Mouse (Mus musculus): ENCODE measurements around the gene Tmem198b. TPM values are rescaled to one million over a fixed set of nuclear protein-coding genes. Genes with fewer than 3 reads are reported as not detected.

Tmem198b gene
- total RNA-seq (2023): 10 to 100 TPM; 10.8 to 11.1 TPM

DNA sequence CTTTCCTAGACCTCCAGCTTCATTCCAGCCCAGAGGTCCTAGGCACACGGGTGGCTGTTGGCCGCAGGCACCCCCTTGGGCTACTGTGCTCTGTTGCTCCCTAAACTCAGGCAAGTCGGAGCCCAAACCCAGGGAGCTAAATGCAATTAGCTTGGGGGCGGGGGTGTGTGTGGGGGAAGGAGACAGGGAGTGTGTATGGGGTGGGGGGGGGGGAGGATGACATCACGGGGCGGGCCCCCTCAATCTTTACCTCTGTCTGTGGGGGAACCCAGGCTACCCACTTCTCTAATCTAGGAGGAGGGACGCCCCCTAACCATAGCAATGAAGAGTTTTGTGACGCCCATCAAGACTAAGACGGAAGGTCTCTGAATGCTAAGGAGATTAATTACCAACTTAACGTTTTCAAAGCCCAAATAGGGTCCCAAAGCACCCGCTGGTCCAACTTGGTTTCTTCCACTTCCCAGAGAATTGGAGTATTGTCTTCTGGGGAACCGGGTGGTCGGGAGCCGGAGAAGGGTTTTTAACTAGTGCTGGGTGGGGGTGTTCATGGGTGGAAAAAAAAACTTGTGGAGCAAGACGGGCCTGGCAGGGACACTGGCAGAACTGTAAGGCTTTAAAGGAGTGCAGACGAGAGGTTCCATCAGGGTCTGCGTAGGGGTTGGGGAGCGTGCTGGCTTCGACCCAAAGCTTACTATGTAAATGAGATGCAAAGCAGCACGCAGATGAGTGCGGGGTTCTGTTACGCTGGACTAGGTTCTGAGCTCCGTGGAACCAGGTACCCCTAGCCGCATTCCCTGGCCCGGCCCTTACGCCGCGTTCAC, at the start of gene Tmem198b:
Gene Tmem198b, minus strand, starts transcription at position 100 of the 821 bp plus-strand sequence.

DNA sequence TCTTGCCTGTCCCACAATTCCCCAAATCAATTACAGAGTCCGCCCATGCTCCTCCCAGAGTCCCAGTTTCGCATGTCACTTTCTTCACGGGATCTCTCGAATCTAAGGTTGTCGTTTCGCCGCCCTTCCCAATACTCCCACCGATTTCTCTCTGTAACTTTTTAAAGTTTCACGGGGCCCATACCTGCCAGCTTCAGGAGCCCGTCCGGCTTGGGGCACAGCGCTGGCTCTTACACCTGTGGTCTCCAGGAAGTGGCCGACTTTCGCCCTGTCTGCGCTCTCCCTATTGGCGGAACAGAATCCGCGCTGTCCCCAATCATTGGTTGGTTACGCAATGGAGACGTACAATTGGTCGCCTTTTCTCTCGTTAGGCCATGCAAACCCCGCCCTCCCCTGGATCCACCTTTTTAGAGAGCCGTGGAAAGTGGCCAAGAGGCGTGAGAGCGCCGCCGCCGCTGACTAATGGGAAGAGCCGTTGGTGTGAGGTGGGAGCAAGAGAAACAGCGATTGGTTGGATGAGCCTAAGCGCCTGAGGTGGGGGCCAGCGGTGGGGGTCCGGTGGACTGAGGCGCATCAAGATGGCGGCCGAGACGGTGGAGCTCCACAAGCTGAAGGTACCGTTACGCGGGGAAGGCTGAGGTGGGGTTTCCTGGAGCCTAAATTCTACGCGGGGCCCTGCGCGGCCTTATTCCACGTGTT, 17.3 kb upstream of the Tmem198b start, which contains the start of gene Ormdl2:
Gene Ormdl2, minus strand, starts transcription at position 288 of the 699 bp plus-strand sequence.

DNA sequence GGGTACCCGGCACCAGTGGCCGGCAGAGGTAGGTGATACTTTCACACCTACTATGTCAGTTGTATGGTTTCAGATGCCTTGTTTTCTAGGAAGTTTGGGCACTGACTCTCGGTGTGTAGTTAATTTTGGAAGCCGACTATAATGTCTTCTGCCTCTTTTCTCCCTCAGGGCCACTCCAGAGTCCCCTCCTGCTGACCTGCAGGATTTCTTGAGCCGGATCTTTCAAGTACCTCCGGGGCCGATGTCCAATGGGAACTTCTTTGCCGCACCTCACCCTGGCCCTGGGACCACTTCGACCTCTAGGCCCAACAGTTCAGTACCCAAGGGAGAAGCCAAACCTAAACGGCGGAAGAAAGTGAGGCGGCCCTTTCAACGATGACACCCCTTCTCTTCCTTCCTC, 12.9 kb upstream of the Tmem198b start, which contains the start of gene Sarnp:
Gene Sarnp, plus strand, starts transcription at position 301 of the 400 bp plus-strand sequence.

DNA sequence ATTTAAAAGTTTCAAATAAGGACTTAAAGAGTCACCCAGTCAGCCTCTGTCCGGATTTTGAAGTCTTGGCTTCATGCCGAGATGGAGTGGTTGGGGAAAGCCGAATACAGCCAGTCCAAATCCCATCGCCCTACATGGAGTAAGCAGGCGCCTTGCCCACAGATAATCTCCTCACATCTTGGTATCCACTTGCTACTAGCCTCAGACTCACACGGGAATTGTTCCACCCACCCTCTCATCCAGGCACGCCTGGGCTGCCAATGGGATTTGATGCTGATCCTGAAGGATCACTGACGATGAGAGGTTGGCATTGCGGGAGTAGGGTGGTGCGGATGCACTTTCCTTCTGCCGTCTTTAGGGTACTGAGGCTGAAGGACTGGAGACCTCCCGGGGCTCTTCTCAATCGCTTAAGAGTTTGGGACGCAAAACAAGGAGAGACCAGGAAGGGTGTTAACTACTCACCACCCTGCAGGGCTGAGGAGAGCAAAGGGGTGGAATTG, 349 bp downstream of the Tmem198b start, which contains the start of gene Dnajc14:
Gene Dnajc14, plus strand, starts transcription at position 292 of the 500 bp plus-strand sequence.

DNA sequence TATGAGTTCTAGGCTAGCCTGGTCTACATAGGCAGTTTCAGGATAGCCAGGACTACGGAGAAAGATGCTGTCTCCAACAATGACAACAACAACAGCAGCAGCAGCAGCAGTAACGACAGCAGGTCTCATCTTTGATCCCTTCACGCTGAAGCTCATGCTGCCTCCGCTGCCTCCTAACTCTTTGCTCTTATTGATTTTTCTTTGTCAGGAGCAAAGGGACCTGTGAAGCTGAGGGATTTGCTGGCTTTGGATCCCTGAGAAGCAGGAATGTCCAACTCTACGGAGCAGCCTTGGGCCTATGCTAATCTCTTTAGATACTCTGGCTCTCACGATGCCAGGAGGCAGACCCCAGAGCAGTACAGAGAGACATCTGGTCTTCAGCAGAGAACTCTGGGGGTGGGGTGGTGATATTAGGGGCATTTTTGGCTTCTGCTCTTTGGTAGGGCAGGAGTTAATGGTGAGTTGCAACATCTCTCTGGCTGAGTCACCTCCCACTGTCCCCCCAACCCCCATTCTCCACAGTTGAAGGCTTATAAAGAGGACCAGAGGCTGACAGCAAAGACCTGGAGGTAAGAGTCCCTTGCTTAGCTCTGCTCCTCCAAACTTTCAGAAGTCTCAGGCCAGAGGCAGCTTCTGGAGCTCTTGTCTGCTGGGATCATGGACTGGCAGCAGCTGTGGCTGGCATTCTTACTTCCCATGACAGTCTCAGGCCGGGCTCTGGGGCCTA, 13.6 kb downstream of the Tmem198b start, which contains the start of gene Mmp19:
Gene Mmp19, plus strand, starts transcription at position 513 of the 727 bp plus-strand sequence.

Other genes starting within 250 kb of the Tmem198b start
- gene Pa2g4, start 238.4 kb downstream of the Tmem198b start, total RNA-seq (2023): 10 to 100 TPM; 39.1 to 41.6 TPM
- gene Erbb3, start 214.7 kb downstream of the Tmem198b start, total RNA-seq (2023): 1 to 10 TPM; 1.7 TPM
- 100 to 1,000 TPM; 780 to 995 TPM for gene Rps26, start 177.6 kb downstream of the Tmem198b start, total RNA-seq (2023)
- under 1 TPM in 1 of 2 experiments, not detected in 1; 0.16 TPM for gene Ikzf4, start 158.4 kb downstream of the Tmem198b start, total RNA-seq (2023)
- gene Suox, start 130.3 kb downstream of the Tmem198b start, total RNA-seq (2023): 1 to 10 TPM; 2.9 to 4.4 TPM
- 10 to 100 TPM; 87.5 to 89.5 TPM for gene Rab5b, start 108.1 kb downstream of the Tmem198b start, total RNA-seq (2023)
- gene Pmel, start 100.2 kb downstream of the Tmem198b start, total RNA-seq (2023): under 1 TPM; 0.37 to 0.49 TPM
- gene Cdk2, start 99.3 kb downstream of the Tmem198b start, total RNA-seq (2023): 10 to 100 TPM; 34.9 to 37.9 TPM
- gene Dgka, start 59.5 kb downstream of the Tmem198b start, total RNA-seq (2023): 10 to 100 TPM; 49.5 to 55.2 TPM
- 10 to 100 TPM; 20.3 to 22.7 TPM for gene Pym1, start 56.5 kb downstream of the Tmem198b start, total RNA-seq (2023)
- 10 to 100 TPM in 1 of 2 experiments, 1 to 10 TPM in 1; 9.8 to 18.0 TPM for gene Mmp19, start 13.5 kb downstream of the Tmem198b start, total RNA-seq (2023)
- 10 to 100 TPM; 63.2 to 69.8 TPM for gene Dnajc14, start 308 bp downstream of the Tmem198b start, total RNA-seq (2023)
- 10 to 100 TPM; 40.5 to 49.9 TPM for gene Sarnp, start 13.0 kb upstream of the Tmem198b start, total RNA-seq (2023)
- 10 to 100 TPM; 30.9 to 41.1 TPM for gene Ormdl2, start 17.3 kb upstream of the Tmem198b start, total RNA-seq (2023)
- under 1 TPM; 0.43 to 0.50 TPM for gene Gdf11, start 87.3 kb upstream of the Tmem198b start, total RNA-seq (2023)
- 1 to 10 TPM; 3.9 to 5.2 TPM for gene Cd63, start 96.6 kb upstream of the Tmem198b start, total RNA-seq (2023)
- gene Rdh5, start 118.5 kb upstream of the Tmem198b start, total RNA-seq (2023): 1 to 10 TPM; 4.9 to 5.2 TPM
- gene Bloc1s1, start 119.7 kb upstream of the Tmem198b start, total RNA-seq (2023): 100 to 1,000 TPM in 1 of 2 experiments, 10 to 100 TPM in 1; 85.1 to 109 TPM
- gene Itga7, start 129.4 kb upstream of the Tmem198b start, total RNA-seq (2023): not detected
- gene Mettl7b, start 156.6 kb upstream of the Tmem198b start, total RNA-seq (2023): not detected
- gene Olfr9, start 185.1 kb upstream of the Tmem198b start, total RNA-seq (2023): not detected
- not detected for gene Olfr763, start 206.4 kb upstream of the Tmem198b start, total RNA-seq (2023)
- not detected for gene Olfr764-ps1, start 235.5 kb upstream of the Tmem198b start, total RNA-seq (2023)
- not detected for gene Olfr765, start 245.6 kb upstream of the Tmem198b start, total RNA-seq (2023)

Data from monocyte, adult 59 days (primary cell).